In the genomic region with DNA sequence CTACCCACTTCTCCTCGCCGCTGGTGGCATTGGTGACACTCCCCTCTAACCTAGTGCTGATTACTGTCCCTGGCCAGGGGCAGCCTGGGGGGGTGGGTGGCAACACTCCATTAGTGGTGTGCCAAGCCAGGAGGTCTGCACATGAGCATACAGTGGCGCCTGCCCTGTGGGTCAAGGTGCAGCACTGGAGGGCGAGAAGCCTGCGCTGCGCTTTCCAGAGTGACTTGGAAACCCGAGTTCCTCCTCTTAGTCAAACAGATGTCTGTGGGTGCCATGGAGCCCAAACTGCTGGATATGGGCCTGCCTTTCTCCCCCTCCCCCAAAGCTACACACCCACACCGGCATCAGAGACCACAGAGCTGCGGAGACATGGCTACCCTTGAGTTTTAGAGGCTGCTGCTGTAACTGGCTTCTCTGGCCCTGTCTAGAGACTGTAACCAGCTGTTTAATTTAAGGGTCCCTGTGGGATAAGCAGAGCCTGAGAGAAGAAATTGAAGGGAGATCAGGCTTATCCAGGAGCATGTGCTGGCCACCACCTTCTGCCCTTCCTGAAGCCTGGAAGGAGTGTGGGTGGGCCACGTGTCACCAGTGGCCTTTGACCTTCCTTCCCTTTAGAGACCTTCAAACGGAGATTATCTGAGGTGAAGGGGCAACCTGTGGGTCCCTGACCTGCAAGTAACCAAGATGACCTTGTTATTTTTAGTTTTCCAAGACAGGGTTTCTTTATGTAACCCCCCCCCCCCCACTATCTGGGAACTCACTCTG, we compare ENCODE assay signal across 11 mouse cellular contexts. TPM values are rescaled to one million over a fixed set of nuclear protein-coding genes. Genes with fewer than 3 reads are reported as not detected.
DNase-seq lines count a peak whose midpoint lies in the region; ATAC-seq lines count a peak whose summit lies in the region.
"Had no signal": no experiment of that assay in that cellular context is flagged by ENCODE, and none has a peak within 500 bp of the region (broad histone marks: within the 10 kb centered on the region; RNA-seq: fewer than 3 reads in every experiment).

No protein-coding gene starts in this region.

- no peak overlapping the region for H3K4me3 ChIP-seq in neural tube, embryonic 12.5 days
- H3K4me3 ChIP-seq: heart, embryonic 13.5 days; stomach, embryonic 15.5 days had no signal

- no peaks in the 10 kb centered on the region for H3K27me3 ChIP-seq in neural tube, embryonic 12.5 days (replicated peaks)
- H3K27me3 ChIP-seq: heart, embryonic 13.5 days; stomach, embryonic 15.5 days had no signal

- H3K9ac ChIP-seq in neural tube, embryonic 12.5 days = no peak overlapping the region; the same call in 1 of the 2 replicates
- H3K9ac ChIP-seq: heart, embryonic 13.5 days; stomach, embryonic 15.5 days had no signal

- H3K9me3 ChIP-seq in neural tube, embryonic 12.5 days = no peaks in the 10 kb centered on the region
- H3K9me3 ChIP-seq: heart, embryonic 13.5 days; stomach, embryonic 15.5 days had no signal

- whole genome bisulfite sequencing in neural tube, embryonic 12.5 days = 79% methylated on average over 11 of the region's 11 CpGs

- H3K36me3 ChIP-seq in neural tube, embryonic 12.5 days = peaks cover 68% of the 10 kb centered on the region

- intact Hi-C loops in gastrocnemius, postnatal 36 days (cut with DNase I) = loop anchor here (1.0 to 5.0 kb wide), 2 partner anchors 62 to 186 kb away; no protein-coding TSS in a partner anchor

- H3K27ac ChIP-seq in neural tube, embryonic 12.5 days = no peak overlapping the region
- H3K27ac ChIP-seq: stomach, embryonic 15.5 days had no signal

- H3K4me2 ChIP-seq in neural tube, embryonic 12.5 days (replicated peaks) = no peak overlapping the region
- H3K4me2 ChIP-seq: heart, embryonic 13.5 days; stomach, embryonic 15.5 days had no signal

- peak; percentile 61 for DNase-seq in cerebellum, adult 9-10 months
- DNase-seq in cerebellum, adult 8-10 months = no peak
- no peak for DNase-seq in neural tube, embryonic 10.5 days (ENCODE audit: extremely low spot score, low spot score)
- peak; percentile 48 to 53 for DNase-seq in layer of hippocampus, postnatal 10 days (ENCODE audit: low spot score in 2 of 2)
- DNase-seq in testis, postnatal 10 days (ENCODE audit: low spot score) = peak; percentile 52
- no peak for DNase-seq in left cerebral cortex, adult 8-10 months (ENCODE audit: low spot score in 2 of 2)
- no peak for DNase-seq in gastrocnemius, postnatal 36 days

- H3K4me1 ChIP-seq in neural tube, embryonic 12.5 days = peaks cover 19% of the 10 kb centered on the region

- ATAC-seq in neural tube, embryonic 12.5 days (ENCODE audit: low FRiP score, low read depth) = 0 out of 2 replicates have a peak, but pooled peaks have one; percentile 14

RNA-seq across cellular contexts. Expression of gene Gpd1, which starts 1.2 kb away (rescaled TPM):
- 0.97 and 1.4 TPM in 2 replicates for polyA plus RNA-seq in neural tube, embryonic 12.5 days (2016; fragmentation: Nextera tagmentation; extraction: Ambion mirVana)
- total RNA-seq in layer of hippocampus, postnatal 10 days (2021) = 10 to 100 TPM; 35.3 to 39.3 TPM
- 10 to 100 TPM; 72.7 to 86.4 (median 80.4) TPM for total RNA-seq in left cerebral cortex, adult 8-10 months (2022)
- total RNA-seq in gastrocnemius, postnatal 36 days (2021) = 100 to 1,000 TPM; 569 to 657 TPM

RNA-seq across cellular contexts. Expression of gene Cox14, which starts 9.3 kb away (rescaled TPM):
- 169 and 170 TPM in 2 replicates for polyA plus RNA-seq in neural tube, embryonic 12.5 days (2016; fragmentation: Nextera tagmentation; extraction: Ambion mirVana)
- total RNA-seq in layer of hippocampus, postnatal 10 days (2021) = 100 to 1,000 TPM in 1 of 2 experiments, 10 to 100 TPM in 1; 97.4 to 107 TPM
- total RNA-seq in left cerebral cortex, adult 8-10 months (2022) = 100 to 1,000 TPM; 113 to 131 (median 118) TPM
- total RNA-seq in gastrocnemius, postnatal 36 days (2021) = 100 to 1,000 TPM; 151 to 159 TPM

RNA-seq across cellular contexts. Expression of gene Gm17349, which starts 10.9 kb away (rescaled TPM):
- not detected in 2 replicates for polyA plus RNA-seq in neural tube, embryonic 12.5 days (2016; fragmentation: Nextera tagmentation; extraction: Ambion mirVana)
- 1 to 10 TPM; 1.5 to 2.2 TPM for total RNA-seq in layer of hippocampus, postnatal 10 days (2021)
- total RNA-seq in left cerebral cortex, adult 8-10 months (2022) = 1 to 10 TPM; 3.4 to 9.2 (median 4.9) TPM
- total RNA-seq in gastrocnemius, postnatal 36 days (2021) = 1 to 10 TPM in 1 of 2 experiments, not detected in 1; 1.2 TPM
- polyA plus RNA-seq: heart, embryonic 13.5 days; lung, embryonic 16.5 days; stomach, embryonic 15.5 days had no signal

RNA-seq across cellular contexts. Expression of gene Smarcd1, which starts 14.2 kb away (rescaled TPM):
- 142 and 146 TPM in 2 replicates for polyA plus RNA-seq in neural tube, embryonic 12.5 days (2016; fragmentation: Nextera tagmentation; extraction: Ambion mirVana)
- 10 to 100 TPM; 89.4 to 94.3 TPM for total RNA-seq in layer of hippocampus, postnatal 10 days (2021)
- 100 to 1,000 TPM; 152 to 159 (median 156) TPM for total RNA-seq in left cerebral cortex, adult 8-10 months (2022)
- 1 to 10 TPM; 5.5 to 6.1 TPM for total RNA-seq in gastrocnemius, postnatal 36 days (2021)

RNA-seq across cellular contexts. Expression of gene Asic1, which starts 46.0 kb away (rescaled TPM):
- 54.3 and 62.6 TPM in 2 replicates for polyA plus RNA-seq in neural tube, embryonic 12.5 days (2016; fragmentation: Nextera tagmentation; extraction: Ambion mirVana)
- 10 to 100 TPM; 50.7 to 54.6 TPM for total RNA-seq in layer of hippocampus, postnatal 10 days (2021)
- 10 to 100 TPM; 68.4 to 78.4 (median 74.8) TPM for total RNA-seq in left cerebral cortex, adult 8-10 months (2022)
- total RNA-seq in gastrocnemius, postnatal 36 days (2021) = under 1 TPM; 0.10 TPM

Comparison
In these comparisons a context has a peak if more than half of its experiments do, and no peak if none do; other contexts are left out.
1. DNase-seq: peak in cerebellum, adult 9-10 months (single experiment), layer of hippocampus, postnatal 10 days (2 of 2) and testis, postnatal 10 days (single experiment); none in cerebellum, adult 8-10 months (single experiment), neural tube, embryonic 10.5 days (single experiment), left cerebral cortex, adult 8-10 months (0 of 2) and gastrocnemius, postnatal 36 days (0 of 2).
2. RNA of gene Gpd1, which starts 1.2 kb away (total RNA-seq): 569 to 657 TPM in gastrocnemius, postnatal 36 days; 72.7 to 86.4 TPM in left cerebral cortex, adult 8-10 months and 35.3 to 39.3 TPM in layer of hippocampus, postnatal 10 days; every median in the first group is over 4 times any median in the second.